Mouse (Mus musculus): ENCODE measurements around the gene Dyrk1b. TPM values are rescaled to one million over a fixed set of nuclear protein-coding genes. Genes with fewer than 3 reads are reported as not detected.
"Not testable (repeated sequence)": the region's sequence is repeated elsewhere in the genome, so short reads cannot be mapped to it uniquely, and the experiment has no call there.

Gene Dyrk1b
- 11.5 and 12.4 TPM in 2 replicates for polyA plus RNA-seq (2015; fragmentation: Nextera tagmentation; extraction: Ambion mirVana)

GRCm38 (mm10) chr7:28179228-28179627 lies at the start of gene Dyrk1b:
Gene Dyrk1b, plus strand, starts transcription at chr7:28179469.
- peak; percentile 99 for DNase-seq (ENCODE audit: low spot score)

GRCm38 (mm10) chr7:28137613-28138012 lies 41.7 kb upstream of the Dyrk1b start:
- DNase-seq (ENCODE audit: low spot score) = peak; percentile 26

GRCm38 (mm10) chr7:28148263-28148662 lies 31.0 kb upstream of the Dyrk1b start:
- DNase-seq (ENCODE audit: low spot score) = peak; percentile 75

- DNase-seq (ENCODE audit: low spot score) = no peak
Measured at GRCm38 (mm10) chr7:28149841-28150240, 29.4 kb upstream of the Dyrk1b start.

- DNase-seq (ENCODE audit: low spot score) = peak; percentile 77
Measured at GRCm38 (mm10) chr7:28151584-28152221, 27.6 kb upstream of the Dyrk1b start.

GRCm38 (mm10) chr7:28153595-28153994 lies 25.7 kb upstream of the Dyrk1b start:
- not testable (repeated sequence) for DNase-seq (ENCODE audit: low spot score)

GRCm38 (mm10) chr7:28159292-28159691 lies 20.0 kb upstream of the Dyrk1b start:
- DNase-seq (ENCODE audit: low spot score) = no peak

GRCm38 (mm10) chr7:28159893-28160292 lies 19.4 kb upstream of the Dyrk1b start:
- DNase-seq (ENCODE audit: low spot score) = no peak

GRCm38 (mm10) chr7:28161163-28161749 lies 18.0 kb upstream of the Dyrk1b start:
- no peak for DNase-seq (ENCODE audit: low spot score)

GRCm38 (mm10) chr7:28165406-28165805 lies 13.9 kb upstream of the Dyrk1b start:
- DNase-seq (ENCODE audit: low spot score) = no peak

- peak; percentile 80 for DNase-seq (ENCODE audit: low spot score)
Measured at GRCm38 (mm10) chr7:28168320-28169115, 10.8 kb upstream of the Dyrk1b start.

- peak; percentile 95 for DNase-seq (ENCODE audit: low spot score)
Measured at GRCm38 (mm10) chr7:28169489-28170422, 9.5 kb upstream of the Dyrk1b start, which contains the start of gene Fbl. Gene Fbl, plus strand, starts transcription at chr7:28169710.

GRCm38 (mm10) chr7:28175358-28175757 lies 3.9 kb upstream of the Dyrk1b start:
- DNase-seq (ENCODE audit: low spot score) = no peak

GRCm38 (mm10) chr7:28179741-28180377 lies 590 bp downstream of the Dyrk1b start:
- peak; percentile 95 for DNase-seq (ENCODE audit: low spot score)

- no peak for DNase-seq (ENCODE audit: low spot score)
Measured at GRCm38 (mm10) chr7:28180890-28181289, 1.6 kb downstream of the Dyrk1b start.

GRCm38 (mm10) chr7:28181376-28181775 lies 2.1 kb downstream of the Dyrk1b start:
- DNase-seq (ENCODE audit: low spot score) = no peak

- no peak for DNase-seq (ENCODE audit: low spot score)
Measured at GRCm38 (mm10) chr7:28182320-28182719, 3.1 kb downstream of the Dyrk1b start.

GRCm38 (mm10) chr7:28185884-28186283 lies 6.6 kb downstream of the Dyrk1b start:
- DNase-seq (ENCODE audit: low spot score) = no peak

- DNase-seq (ENCODE audit: low spot score) = no peak
Measured at GRCm38 (mm10) chr7:28186631-28187030, 7.4 kb downstream of the Dyrk1b start.

- no peak for DNase-seq (ENCODE audit: low spot score)
Measured at GRCm38 (mm10) chr7:28191489-28191888, 12.2 kb downstream of the Dyrk1b start.

- no peak for DNase-seq (ENCODE audit: low spot score)
Measured at GRCm38 (mm10) chr7:28191903-28192302, 12.6 kb downstream of the Dyrk1b start.

All from thymus, postnatal 0 days (tissue).